Mouse (Mus musculus) retina, postnatal 7 days (tissue): Measurements from ENCODE around the gene Ric8a.

ENCODE experiments used
- DNase-seq: peaks from one replicate; pipeline ENCODE4 v3.0.0-alpha.2; 2012; ENCODE audit warnings: low read depth, low spot score

The Ric8a gene

DNA sequence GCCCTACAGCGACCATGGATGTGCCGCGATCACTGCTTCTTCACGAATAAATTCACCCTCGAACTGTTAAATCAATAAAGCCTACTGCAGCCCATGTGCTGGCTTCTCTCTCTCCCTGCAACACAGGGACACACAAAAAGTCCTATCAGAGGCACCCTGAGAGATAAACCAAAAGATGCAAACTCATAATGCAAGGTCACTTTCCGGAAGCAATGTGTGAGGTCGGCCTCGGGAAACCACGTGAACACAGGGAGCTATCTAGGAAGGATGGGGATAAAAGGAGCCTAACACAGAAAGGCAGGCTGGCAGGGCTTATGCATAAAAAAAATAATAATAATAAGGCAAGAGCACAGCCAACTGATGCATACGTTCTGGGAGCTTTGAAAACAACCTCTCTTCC, 10.1 kb upstream of the Ric8a start:
- DNase-seq: no peak

DNA sequence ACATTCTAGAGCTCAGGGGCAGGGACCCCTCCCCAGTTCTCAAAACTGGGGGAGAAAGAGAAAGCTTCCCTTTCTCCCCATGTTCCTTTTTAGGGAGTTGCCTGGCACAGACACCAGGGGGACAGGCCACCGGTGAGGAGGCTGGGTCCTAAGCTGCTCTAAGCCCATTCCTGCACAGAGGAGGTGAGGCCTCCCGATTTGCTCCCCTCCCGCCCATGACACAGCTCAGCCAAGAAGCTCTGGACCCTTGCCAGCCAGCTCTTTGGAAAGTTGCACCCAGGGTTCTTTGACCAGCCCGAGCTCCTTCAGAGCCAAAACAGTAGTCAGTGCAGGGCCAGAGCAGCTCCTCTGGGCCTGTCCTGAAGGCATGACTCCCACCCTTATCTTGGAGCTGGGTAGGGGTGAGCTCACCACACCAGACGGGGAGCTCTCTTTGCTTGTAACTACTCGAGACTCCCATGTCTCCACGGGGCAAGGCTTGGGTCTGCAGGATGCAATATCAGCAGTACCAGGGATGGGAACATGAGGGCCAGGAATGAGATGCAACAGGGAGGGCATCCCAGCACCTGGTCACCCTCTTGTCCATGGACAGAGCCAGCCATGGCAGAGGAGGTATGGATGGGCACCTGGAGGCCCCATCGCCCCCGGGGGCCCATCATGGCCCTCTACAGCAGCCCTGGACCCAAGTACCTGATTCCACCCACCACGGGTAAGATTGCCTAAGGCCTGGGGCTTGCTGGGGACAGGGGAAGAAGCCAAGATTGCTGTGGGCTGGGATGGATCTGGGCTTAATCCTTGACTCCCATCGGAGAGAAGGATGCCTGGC, 8.8 kb upstream of the Ric8a start, which contains the start of gene Odf3:
TSS of gene Odf3 (plus strand) at position 51 of the 826 bp plus-strand sequence.
- DNase-seq: no peak

DNA sequence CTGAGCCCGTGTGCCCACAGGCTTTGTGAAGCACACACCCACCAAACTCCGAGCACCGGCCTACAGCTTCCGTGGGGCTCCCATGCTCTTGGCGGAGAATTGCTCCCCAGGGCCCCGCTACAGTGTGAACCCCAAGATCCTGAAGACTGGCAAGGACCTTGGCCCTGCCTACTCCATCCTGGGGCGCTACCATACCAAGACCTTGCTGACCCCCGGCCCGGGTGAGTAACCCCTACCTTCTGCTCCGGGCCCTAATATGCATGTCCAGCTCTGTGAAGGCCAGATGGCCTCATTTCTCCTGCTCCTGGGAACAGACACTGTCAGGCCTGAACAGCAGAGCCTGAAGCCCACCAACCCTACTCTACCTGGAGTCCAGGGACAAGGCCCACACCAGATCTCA, 8.2 kb upstream of the Ric8a start:
- no peak for DNase-seq

DNA sequence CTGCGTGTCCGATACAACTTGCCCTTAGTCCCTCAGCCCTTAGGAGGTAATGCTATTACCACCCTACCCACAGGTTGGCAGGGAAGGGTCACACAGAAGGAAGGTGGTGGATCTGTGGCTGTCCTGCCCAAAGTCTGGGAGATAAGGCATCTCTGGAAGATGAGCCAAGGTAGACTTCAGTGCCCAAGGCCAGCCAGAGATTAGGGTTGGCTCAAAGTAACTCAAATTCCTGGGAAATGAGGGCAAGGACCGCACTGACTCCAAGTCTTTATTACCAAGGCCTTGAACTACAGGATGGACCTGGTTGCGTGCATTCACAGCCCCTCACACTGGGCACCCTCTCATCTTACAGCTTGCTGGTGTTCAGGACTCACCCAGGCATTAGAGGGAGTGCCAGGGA, 4.8 kb upstream of the Ric8a start:
- no peak for DNase-seq

DNA sequence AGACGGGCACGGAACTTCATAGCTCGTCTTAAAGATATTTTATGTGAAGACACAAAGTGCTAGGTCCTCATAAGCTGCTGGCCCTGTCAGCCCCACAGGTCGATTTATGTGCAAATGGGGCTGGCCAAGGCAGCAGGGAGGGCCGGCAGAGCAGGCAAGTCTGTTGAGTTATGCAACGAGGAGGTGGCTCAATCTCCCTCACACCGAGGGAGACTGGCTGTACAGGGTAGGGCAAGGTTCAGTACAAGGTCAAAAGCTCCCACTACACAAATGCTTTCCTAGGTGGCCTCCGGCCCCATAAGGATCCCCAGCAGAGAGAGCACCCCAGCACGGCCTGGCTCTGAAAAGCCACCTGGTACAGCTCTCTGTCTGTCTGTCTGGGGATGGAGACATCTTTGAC, 3.4 kb upstream of the Ric8a start:
- DNase-seq: no peak

DNA sequence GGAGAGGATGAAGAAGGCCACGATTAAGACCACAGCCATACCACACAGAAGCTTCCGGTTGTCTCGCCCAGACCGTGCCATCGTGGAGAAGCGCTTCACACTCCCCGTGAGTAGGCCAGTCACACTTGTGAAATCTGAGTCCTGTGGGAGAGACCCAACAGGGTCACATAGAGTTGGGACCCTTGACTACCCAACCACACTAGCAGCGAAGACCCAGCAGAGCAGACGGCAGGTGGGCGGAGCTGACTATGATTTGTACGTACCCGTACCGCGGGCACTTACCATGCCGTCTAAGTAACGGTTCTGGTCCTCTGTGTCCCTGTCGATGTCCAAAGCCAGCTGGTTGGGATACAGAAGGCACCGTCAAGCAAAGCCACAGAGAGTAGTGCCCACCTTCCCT, 2.3 kb upstream of the Ric8a start:
- DNase-seq: no peak

DNA sequence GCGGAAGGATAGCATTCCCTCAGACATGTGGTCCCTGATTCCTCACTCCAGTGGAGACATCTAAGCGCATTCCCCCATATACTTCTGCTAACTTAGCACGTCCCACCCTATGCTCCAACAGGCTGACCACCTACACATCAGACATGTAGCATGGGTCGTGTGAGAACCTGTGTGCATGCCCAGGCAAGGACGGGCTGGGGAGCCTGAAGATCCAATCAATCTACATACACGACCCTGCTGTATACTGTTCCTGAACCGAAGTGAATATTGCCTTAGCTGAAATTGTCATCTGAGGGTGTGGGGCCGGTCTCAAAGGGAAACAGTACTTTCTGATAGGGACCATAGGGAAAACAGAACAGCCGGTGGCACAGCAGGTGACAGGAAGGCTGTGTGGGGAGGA, 1.6 kb upstream of the Ric8a start:
- no peak for DNase-seq

DNA sequence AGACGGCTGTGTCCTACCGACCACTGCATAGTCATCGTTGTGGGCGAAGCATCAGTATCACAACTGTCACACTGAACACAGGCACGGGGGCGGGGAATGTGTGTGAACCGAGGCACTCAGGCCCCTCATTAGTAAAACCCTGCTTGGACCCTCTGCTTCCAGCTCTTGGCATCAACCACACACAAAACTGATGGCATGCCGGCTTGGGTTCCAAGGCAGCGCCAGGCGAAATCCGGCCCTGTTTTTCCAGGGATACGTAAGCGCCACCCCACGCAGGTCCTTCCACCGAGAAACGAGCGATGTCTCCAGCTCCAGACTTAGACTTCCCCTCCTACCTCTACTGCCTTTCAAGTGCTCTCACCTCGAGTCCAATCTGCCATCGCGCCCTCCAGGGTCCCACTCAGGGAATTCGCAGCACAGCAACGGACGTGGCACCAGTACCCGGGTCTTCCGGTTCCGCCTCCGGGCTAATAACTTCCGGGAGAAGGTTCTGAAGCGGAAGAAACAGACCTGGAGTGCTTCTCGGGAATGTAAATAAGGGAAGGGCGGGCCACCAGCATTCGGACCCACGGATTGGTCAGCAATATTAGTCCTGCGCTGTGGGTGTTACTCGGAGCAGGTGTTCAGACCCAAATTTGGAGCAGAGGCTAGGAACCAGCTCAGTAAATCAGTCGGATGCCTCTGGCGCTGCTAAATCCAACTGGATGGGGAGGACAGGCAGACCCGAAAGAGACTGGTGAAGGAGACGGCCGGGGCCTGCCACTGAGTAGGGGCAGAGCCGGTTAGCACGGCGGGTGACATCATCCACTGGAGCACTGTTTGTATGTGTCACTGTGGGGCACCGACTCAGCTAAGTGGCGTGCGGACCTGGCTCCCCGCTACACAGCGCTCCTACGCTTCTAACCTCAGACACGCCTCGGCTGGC, 635 bp upstream of the Ric8a start, which contains the start of gene Gm45785:
TSS of gene Gm45785 (minus strand) at position 472 of the 925 bp plus-strand sequence.
- DNase-seq: peak; percentile 76

DNA sequence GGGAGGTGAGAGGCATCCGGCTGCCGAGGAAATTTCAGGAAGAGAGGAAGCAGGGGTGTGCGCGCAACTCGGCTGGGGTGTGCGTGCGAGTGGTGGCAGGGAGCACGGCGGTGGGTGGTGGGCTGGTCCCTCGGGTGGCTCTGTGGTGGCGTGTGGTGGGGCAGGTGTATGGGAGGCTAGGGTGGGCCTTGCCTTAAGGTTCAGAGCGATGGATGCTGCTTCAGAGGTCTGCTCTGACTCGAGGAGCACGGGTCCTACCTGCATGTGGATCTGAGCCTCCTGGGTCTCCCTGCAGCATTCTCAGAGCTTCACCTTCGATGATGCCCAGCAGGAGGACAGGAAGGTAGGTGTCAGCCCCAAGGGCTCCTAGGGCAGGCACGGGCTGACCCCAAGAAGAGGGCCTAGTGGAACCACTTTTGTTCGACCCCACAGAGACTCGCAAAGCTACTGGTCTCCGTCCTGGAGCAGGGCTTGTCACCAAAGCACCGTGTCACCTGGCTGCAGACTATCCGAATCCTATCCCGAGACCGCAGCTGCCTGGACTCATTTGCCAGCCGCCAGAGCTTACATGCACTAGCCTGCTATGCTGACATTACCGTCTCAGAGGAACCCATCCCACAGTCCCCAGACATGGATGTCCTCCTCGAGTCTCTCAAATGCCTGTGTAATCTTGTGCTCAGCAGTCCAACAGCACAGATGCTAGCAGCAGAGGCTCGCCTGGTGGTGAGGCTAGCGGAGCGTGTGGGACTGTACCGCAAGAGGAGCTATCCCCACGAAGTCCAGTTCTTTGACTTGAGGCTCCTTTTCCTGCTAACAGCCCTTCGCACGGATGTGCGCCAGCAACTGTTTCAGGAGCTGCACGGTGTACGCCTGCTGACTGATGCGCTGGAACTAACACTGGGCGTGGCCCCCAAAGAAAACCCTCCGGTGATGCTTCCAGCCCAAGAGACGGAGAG, 1.1 kb downstream of the Ric8a start, which contains the start of gene Bet1l:
TSS of gene Bet1l (minus strand) at position 28 of the 956 bp plus-strand sequence.
- no peak for DNase-seq

DNA sequence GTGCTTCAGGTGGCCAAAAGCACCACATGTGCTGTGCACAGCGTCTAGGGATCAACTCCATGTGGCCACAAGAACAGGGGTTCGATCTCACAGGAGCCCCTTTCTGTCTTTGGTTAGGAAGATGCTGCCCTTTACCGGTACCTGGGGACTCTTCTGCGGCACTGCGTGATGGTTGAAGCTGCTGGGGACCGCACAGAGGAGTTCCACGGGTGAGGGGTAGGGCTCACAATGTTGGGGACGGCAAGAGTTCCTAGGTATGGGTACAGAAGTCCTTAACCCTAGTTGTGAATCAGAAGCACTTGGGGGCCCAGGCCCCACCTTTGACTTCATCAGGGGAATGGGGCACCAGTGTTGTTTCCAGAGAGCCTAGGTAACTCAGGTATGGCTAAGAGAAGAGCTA, 2.0 kb downstream of the Ric8a start:
- DNase-seq: no peak

DNA sequence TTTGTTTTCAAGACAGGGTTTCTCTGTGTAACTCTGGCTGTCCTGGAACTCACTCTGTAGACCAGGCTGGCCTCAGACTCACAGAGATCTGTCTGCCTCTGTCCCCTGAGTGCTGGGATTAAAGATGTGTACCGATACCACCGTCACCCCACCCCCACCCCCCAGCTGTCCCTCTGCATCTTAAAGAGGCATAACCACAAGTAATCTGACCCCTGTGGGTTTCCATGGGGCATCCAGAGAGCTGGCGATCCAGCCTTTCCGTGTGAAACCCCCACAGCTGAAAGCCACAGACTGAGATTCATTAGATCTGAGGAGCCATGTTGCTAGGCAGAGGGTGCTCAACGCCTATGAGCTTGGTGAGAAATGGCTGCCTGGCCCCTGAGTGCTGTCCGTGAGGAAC, 3.2 kb downstream of the Ric8a start:
- DNase-seq: no peak

DNA sequence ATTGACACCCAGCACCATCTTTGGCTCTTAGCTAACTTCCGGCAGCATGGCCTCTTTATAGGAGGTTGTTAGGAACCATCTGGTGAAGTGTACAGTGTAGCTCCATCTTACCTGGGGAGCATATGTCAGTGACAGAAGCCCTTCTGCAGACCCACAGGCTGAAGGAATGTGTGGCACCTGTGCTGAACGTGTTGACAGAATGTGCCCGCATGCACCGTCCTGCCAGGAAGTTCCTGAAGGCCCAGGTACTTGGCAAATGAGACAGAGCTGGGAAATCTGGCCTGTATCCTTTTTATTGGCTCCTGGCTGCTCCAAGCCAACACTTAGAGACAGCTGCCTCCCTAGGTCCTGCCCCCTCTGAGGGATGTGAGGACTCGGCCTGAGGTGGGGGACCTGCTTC, 4.0 kb downstream of the Ric8a start:
- no peak for DNase-seq

DNA sequence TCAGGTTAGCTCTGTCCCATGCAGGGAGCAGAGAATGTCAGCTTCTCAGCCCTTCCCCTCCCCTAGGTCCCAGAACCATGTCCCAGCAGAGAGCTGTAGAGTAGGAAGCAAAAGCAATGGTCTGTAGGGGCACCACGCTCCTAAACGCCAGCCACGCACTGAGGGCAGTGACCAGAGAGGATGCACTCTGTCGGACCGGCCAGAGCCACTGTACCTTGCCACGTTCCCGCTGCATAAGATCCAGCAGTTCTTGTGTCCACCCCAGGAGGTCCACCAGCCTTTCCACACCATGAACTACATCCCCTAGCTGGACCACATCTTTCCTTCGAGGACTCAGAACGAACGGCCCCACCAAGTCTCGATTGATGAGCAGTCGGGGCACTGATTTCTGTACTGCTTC, 8.0 kb downstream of the Ric8a start:
- DNase-seq: no peak

DNA sequence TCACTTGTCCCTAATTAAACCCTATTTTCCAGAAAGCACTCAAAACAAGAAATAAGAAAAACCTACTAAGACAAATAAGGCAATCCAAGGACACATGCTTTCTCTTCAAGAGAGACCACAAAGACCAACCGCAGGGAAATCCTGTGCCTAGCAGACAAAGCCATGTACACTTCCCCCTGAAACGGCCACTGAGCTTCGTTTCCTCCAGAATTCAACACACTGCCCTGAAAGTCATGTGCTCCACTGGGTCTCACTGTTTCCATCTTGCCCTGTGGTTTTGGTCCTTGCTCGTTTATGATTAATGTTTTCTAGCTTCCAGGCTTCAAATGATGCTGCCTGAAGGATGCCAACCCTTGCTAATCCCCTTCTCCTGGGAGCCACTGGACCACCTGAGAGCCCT, 17.5 kb downstream of the Ric8a start:
- no peak for DNase-seq

DNA sequence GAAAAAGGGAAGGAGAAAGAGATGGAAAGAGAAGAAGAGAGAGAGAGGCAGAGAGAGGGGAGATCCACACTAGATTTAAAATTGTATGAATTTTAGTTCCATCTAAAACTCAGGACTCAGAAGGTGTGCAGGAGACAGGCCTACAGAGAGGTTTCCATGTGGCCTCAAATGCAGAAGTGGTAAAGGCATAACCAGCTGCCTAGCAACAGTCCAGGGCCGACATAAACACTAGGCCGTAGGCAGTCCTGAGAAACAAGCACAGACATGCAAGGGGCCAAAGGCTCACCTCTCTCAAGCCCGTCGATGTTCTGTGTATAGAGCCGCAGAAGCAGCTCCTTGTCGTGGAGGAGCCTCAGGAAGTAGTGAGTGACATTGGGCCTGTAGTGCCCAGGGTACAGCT, 20.6 kb downstream of the Ric8a start:
- no peak for DNase-seq

DNA sequence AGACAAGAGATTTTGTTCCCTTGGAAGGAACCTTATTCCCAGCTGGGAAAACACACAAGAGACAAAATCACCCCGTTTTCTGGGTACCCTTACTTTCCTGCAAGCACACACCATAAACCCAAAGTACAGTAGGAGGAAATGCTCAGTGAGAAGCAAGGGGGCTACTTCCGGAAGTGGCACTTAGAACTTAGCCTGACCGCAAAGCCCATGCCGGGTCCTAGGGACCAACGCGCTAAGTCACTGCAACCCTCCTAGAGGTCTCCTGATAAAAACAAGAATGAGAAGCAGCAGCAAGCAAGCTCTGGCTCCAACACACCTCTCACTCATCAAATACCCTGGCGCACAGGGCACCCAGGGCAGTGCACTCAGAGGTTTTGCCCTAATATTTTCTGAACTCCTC, 22.6 kb downstream of the Ric8a start:
- no peak for DNase-seq

DNA sequence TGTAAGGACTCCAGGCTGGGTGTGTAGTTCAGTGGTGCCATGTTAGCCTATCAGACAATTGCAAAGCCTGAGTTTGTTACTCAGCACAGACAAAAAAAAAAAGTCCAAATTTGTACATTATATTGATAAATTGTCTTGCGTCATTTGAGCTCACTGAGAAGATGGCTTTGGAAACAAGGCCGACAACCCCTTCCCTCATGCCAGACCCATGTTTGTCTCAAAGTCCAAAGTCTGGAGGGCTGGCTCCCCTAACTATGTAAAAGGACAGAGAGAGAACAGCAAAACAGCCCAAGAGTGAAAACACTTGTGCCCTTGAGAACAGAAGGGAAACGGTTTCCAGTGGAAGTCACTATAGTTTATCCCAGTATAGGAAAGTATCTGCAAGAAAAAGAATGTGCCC, 23.7 kb downstream of the Ric8a start:
- DNase-seq: no peak

DNA sequence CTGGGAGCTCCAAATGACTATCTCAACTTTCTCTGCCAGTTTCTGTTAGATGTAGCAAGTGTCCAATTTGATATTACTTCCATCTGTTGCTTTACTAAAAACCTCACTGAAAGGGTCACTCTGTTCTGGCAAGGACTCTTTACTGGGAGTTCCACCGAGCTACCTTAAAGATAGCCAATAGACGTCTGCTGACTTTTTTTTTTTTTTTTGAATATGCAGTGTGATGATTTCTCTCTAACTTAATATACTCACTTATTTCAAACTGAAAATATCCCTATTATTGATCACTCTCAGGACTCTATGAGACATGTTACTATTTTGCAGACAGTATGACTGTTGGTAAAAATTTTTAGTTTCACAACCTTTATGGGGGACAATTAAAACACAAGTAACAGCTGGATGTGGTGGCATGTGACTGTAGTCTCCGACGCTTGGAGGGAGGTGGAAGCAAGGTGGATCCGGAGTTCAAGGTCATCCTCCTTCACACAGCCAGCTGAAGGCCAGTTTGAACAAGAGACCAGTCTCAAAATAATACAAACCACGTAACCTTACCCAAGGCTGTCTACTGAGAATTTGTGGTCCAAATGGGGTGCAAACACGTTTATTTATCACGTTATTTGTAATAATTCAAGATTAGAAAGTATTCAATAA, 24.2 kb downstream of the Ric8a start:
- DNase-seq: no peak

DNA sequence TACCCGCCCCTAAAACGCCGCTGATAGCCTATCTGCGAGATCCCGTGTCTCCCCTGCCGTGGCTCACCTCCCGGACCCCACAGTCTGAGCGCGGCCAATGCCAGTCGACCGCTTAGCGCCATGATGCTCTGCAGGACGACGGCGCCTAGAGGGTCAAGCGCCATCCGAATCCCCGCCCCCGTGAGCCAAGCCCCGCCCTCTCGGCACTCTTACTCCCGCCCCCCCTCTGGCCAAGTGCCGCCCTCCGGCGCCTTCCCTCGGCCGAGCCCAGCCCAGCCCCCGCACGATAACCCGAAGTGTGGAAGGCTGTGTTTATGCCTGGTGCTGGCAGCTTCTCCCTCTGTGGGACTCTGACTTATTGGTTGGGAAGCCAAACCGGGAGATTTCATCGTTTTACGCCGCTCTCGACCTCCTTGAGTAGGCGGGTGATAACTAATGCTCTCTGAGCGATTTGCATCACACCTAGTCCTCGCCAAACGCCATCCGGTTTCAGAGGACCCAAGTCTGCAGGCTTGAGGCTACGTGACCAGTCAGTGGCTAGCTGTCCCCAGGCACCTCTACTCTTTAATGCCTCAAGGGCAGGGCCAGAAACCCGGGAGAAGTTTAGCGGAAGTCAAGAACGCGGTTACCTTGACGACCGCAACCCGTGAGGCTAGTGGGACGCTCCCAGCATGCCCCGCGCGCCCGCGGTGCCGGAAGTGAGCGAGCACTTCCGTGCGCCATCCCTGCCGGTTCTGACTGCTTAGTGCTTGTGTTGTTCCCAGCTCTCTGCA, 25.1 kb downstream of the Ric8a start, which contains the start of the genes Psmd13 and Sirt3:
TSS of gene Psmd13 (plus strand) at position 273 of the 773 bp plus-strand sequence.
TSS of gene Sirt3 (minus strand) at position 614 of the 773 bp plus-strand sequence.
- DNase-seq: peak; percentile 86

DNA sequence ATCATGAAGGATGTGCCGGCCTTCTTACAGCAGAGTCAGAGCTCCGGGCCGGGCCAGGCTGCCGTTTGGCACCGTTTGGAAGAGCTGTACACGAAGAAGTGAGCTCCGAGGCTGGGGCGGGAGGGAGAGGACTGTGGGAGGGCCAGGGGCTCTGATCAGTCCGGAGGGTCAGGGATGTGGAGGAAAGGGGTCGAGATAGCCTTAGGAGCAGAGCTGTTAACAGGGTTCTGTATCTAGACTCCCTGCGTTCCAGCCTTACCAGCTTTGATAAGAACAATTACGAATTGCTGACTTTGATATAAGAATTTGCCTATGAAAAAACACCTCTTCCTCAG, 25.7 kb downstream of the Ric8a start:
- no peak for DNase-seq
